Mouse (Mus musculus) regulatory T cell (primary cell): ENCODE results near the gene Ptbp1.

ENCODE experiments used
- in situ Hi-C: fragments of 300-600 bp; cut with MboI, MseI; formaldehyde crosslinking; loops from one replicate; pipeline ENCODE4 v1.15.1; 2025; ENCODE audit warnings: high pct_unique_total_duplicates

Gene Ptbp1

DNA sequence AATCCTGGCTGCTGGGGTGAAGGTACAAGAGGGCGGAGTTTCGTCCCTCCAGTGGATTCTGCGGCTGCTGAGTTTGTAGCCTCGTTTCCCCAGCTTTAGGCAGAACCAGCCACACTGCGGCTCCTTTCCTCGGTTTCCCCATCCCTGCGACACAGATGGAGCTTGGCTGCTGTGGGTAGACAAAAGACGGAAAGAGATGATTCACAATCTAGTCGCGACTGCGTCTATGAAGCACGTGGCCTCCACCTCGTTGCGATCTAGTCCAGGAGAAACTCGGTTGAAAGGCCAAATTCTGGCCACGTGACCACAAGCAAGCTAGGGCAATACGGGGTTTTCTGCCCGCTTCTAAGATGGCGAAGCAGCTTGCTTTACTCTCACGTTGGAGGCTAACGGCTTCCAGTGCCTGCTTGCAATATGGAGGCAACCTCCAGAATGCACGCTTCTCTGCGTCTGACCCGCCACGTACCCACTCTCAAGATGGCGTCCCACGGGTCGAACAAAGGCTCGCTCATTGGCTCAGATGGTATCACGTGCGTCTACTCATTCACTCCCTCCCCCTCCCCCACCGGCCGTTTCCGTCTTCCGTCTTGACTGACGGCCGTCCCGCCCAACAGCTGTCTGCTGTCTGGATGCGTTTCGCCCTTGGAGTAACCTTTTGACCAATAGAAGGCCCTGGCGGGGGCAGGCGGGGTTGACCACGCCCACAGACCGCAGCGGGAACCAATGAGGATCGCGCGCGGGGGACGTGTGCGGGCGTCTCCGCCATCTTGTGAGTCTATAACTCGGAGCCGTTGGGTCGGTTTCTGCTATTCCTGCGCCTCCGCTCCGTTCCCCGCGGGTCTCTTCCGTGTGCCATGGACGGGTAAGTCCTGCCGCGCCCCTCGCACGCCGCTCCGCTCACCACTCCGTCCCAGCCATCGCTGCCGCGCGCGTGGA, at the start of gene Ptbp1:
Gene Ptbp1 (plus strand): TSS at position 568 of the 936 bp plus-strand sequence.
- in situ Hi-C loops: loop anchor here (10.0 kb wide), 1 partner anchor 1321 kb away; the partner anchor contains the start of gene Eef2

DNA sequence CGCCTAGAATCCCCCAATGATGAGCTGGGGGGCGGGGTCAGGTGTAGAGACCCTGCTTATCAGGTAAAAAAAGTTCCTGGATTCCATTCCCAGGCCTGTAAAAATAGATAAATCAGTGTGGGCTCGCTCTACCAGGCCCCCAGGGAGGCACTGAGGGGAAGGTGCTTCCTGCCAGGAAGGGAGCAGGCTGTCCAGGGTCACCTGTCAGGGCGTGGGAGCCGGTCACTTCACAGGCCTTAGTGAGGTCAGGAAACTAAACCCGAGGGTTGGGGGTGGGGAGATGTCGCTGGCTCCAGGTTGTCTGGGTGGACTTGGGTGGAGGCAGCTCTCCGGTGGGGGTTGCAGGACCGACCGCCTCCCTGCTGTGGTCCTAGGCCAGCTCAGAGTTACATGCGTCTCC, 48.6 kb upstream of the Ptbp1 start:
- in situ Hi-C loops: no loop called here

DNA sequence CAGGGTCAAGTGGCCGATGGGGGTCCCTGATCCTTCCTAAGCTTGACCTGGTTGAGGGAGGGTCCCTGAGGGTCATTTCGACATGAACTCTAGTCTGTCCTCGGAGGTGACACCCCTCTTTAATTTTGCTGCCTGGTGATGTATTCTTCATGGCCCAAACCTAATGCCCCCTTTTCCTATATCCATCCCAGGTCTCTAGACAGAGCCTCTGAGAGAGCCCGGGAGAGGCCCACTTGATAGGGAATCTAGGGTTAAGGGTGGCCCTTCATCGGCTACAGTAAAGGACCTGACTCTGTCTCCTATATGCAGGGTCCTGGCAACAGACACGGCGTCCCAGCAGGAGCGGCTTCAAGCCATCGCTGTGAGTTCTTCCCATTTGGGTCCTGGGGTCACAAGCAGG, 47.9 kb upstream of the Ptbp1 start:
- in situ Hi-C loops: no loop called here

DNA sequence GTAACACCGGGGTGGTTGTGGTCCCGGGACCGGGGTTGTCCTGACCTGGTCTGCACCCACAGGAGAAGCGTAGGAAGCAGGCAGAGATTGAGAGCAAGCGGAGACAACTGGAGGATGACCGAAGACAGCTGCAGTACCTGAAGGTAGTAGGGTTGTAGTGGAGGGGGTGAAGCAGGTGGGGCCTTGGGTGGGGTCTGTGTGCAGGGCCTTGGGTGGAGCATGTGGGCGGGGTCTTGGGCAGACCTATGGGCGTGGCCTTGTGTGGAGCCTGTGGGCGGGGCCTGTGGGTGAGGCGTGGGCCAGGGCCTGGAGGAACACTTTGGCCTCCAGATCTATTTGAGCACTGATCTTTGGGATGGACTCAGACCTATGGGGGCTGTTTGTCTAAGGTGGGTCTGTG, 47.3 kb upstream of the Ptbp1 start:
- in situ Hi-C loops: no loop called here

DNA sequence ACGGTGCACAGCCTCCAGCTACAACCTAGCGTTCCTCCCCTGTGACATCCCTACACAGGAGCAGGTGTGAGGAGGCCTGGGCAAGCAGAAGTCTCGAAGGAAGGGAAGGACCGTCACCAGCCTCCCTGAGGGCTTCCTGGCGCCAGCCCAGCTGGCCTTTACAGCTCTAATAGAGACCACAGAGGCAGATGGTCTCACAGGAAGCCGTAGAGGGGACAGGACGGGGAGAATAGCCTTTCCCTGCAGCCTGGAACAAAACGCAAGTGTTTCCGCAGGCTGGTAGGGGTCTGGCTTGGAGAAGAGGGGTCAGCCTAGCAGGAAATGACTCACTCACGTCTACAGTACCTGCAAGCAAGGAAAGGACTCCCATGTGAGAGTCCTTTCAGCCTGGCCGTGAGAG, 46.4 kb upstream of the Ptbp1 start:
- in situ Hi-C loops: no loop called here

DNA sequence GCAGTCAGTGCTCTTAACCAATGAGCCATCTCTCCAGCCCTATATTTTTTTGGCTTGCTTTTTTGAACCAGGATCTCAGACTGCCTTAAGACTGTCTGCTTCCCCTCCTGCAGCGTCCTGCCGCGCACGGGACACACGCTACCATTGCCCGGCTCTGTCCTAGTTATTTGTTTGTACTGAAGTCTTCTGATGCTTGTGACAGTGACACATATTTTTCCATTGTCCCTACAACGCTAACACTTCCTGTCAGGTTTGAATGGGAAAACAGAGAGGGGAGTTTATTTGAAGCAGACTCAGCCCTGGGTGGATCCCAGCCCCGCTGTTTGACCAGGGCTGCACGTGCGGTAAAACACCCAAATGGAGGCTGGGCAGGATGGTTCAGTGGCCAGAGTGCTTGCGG, 45.5 kb upstream of the Ptbp1 start:
- in situ Hi-C loops: no loop called here

DNA sequence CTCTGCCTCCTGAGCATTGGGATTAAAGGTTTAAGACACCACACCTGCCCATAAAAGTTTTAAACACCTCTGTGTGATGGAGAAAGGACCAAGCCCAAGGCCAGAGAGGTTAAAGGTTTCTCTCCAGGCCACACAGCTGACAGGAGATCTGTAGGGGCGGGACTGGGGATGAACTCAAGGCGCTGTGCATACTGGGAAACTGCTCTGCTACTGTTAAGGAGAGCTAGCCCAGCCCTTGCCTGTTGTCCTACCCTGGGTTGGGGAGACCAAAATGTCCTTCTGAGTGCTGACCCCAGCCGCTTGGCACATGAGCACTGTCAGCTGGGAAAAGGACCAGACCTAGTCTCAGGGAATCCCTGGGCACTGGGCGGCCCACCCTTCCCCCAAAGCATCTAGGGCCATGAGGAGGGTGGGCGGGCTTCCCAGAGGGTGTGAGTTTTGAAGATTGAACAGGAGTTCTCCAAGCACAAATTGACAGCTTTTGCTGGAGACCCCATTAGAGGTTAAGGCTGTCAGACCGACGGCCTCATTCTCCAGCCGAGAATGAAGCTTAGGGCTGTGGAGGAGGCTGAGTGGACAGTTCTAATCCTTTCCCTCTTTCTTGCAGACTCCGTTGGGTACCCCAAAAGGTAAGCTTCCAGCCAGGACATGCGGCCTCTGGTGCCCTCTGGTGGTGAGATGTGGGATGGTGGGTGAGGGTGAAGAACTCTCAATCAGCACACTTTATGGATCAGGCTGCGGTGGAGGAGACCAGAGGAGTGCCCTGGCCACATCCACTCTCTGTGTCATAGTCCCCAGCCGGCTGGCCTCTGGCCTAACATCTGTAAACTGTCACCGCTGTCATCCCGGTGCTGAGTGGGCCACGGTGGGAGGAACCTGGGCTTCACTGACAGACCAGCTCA, 42.2 kb upstream of the Ptbp1 start:
- in situ Hi-C loops: no loop called here

DNA sequence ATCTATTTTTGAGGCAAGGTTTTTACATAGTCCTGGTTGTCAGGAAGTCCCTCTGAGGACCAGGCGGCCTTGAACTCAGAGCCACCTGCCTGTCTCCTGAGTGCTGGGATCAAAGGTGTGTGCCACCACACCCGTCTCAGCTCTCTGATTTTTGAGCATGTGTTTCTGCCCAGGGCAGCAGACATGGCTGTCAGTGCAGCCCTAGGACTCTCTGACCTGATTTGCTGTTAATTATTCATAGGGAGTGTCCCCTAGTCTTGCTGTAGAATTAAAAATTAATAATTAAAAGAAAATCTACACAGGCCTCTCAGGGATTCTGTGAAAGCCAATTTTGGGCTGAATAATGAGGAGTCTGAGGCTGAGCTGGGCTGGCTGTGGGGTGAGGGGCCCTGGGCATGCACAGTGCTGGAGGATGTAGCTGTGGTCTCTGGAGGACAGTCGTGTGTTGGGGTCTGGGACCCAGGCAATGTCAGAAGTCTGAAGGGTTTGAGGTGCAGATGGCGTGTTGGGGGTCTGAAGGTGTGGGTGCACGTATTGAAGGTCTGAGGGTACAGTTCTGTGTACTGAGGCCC, 39.9 kb upstream of the Ptbp1 start:
- in situ Hi-C loops: no loop called here

DNA sequence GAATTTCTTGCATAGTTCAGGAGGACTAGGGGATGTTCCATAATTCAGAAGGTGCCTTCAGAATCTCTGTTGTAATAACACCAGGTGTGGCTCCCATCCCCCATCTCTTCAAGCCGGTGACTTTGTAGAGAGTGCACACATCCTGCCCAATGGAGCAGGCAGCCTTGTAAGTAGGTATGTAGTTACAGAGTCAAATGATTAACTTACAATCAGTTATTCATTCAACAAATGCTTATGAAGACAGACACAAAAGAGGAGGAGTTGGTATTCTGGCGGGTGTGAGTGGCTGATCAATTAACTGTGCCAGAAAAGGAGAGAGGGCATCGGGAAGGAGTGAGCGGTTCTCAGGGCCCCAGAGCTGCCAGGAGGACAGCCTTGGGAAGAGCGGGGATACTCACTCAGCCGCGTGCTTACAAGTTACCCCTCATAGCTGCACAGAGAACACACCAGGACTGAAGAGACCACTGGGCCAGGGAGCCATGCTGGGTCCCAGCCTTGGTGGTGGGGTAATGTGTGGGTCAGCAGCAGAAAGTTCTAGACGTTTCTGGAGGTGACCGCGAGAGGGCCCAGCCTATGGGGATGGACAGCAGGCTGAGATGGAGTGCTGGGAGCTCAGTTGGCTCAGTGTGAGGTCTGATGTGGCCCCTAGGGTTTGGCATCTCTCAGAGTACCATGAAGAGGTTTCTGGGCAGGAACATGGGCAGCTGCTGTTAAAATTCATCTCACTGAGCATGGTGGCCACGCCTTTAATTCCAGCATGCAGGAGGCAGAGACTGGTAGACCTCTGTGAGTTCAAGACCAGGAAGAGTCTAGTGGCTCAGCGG, 38.3 kb upstream of the Ptbp1 start:
- in situ Hi-C loops: no loop called here

DNA sequence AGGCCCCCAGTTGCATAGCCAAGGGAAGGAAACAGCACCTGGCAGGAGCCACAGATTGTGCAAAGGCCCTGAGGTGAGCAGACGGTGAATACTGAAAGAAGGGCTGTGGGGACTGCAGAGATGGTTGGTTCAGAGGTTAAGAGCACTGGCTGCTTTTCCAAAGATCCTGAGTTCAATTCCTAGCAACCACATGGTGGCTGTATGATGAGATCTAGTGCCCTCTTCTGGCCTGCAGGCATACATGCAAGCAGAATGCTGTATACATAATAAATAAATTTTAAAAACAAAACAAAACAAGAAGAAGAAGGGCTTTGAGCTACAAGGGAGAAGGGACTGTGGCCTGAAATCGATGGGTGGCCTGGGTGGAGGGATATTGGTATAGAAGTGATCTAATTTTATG, 37.1 kb upstream of the Ptbp1 start:
- in situ Hi-C loops: no loop called here

DNA sequence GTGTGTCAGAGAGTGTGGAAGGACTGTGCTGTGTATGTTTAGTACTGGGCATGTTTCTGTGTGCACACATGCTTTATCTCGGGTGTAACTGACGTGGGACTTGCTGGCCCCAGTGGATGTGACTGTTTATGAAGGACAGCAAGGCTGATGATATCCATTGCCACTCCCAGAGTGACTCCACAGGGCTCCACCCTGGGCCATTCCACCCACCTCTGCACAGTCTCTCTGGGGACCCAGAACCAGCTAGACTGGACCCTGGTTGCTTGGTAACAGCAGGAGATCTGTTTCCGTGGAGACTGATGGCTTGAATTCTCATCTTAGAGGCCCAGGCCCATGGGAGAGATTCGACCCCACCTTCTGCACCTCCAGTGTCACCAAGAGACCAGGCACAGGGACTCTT, 36.0 kb upstream of the Ptbp1 start:
- in situ Hi-C loops: no loop called here

DNA sequence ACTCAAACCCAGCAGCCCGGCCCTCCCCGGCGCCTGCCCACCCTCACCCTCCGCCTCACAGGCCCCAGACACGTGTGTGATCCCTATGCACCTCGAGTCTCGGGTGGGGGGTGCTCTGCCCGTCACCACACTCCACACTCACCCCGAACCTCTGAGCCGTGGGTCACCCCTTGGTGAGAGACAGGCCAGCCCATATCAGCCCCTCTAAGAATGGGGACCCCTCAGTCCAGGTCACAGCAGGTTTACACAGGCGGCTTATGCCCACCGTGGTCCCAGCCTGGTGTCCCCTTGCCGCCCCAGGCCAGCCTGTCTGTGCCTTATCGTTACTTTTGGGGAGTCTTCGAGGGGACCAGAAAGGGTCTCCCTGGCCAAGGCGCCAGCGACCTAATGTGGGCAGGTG, 34.6 kb upstream of the Ptbp1 start:
- in situ Hi-C loops: no loop called here

DNA sequence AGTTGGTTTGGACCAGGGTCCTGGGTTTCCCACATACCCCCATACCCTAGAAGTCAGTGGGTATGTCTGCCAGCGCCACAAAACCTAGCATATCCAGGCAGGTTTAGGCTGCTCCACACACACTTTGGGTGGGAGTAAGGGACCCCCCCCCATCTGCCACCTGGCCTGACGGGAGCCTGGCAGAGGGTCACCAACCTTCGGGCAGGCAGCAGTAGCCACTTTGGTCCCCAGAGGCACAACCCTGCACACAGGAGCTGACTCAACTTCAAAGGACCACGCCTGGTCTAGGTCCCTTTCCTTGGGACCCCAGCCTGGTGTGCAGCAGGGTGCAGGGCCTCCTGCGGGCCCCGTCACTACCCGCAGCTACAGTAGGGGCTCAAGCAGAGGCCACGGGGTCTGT, 34.0 kb upstream of the Ptbp1 start:
- in situ Hi-C loops: no loop called here

DNA sequence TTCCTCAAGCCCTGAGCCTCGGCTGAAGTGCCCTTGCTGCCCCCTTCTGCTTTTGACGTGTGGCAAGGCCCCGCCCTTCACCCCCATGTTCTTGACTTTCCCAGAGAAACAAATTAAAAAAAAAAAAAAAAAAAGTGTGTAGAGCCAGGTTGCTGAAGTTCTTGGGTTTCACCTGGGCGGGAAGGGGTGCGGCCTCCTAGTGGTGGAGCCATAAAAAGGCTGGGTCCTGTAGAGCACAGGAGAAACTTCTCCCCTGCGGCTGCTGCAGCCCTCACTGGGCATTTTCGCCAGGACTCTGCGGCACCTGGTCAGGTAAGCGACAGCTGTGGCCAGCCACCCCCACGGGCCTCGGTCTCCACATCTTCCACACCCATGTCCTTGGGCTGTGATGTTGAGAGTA, 33.4 kb upstream of the Ptbp1 start, which contains the start of gene Misp:
Gene Misp (plus strand): TSS at position 208 of the 400 bp plus-strand sequence.
- in situ Hi-C loops: no loop called here

DNA sequence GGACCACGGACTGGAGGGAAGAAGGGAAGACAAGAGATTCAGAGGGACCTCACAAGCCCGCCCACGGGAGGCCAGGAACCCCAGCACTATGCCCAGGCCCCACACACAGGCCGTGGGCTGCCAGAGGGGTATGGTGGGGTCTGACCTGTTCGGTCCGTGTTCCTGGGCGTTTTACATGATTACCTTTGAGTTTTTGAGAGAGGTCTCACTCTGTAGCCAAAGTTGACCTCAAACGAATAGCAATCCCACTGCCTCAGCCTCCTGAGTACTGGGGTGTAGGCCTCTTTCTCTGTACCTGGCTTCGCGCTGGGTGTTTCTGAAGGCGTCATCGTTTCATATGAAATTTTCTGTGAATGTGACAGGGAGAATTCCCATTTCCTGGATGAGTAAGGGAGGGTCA, 32.5 kb upstream of the Ptbp1 start:
- in situ Hi-C loops: no loop called here

DNA sequence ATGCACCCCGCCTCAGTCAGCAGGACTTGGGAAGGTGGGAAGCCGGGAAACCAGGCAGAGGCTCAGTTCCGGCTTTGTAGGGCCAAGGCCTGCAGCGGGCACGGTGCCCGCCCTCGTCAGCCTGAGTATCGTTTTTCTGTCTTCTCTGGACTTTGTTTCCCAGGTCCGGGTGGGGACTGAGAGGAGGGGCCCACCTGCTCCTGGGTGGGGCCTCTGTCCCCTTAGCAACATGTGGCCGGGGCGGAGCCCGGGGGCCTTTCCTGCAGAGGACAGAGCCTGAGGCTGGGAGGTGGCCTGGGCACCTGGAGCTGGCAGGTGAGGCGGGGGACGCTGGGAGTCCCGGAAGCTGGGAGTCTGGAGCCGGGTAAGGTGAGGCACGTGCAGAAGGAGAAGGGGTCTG, 31.9 kb upstream of the Ptbp1 start:
- in situ Hi-C loops: no loop called here

DNA sequence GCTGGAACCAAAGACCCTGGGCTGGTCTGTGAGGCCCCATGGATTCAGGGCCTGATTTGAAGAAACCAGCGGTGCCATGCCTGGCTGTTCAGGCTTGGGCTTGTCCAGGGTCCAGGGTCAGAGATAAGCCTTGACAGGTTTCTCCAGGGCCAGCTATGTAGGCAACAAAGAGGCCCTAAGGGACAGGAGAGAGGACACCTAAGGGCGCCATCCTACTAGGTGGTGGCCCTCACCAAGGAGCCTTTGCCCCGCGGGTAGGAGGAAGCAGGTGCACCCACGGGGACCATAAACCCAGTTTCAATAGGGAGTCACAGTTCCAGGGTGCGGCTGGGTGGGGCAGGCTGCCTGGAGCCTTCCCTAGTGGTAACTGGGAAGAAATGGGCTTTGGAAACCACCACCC, 31.2 kb upstream of the Ptbp1 start:
- in situ Hi-C loops: no loop called here

DNA sequence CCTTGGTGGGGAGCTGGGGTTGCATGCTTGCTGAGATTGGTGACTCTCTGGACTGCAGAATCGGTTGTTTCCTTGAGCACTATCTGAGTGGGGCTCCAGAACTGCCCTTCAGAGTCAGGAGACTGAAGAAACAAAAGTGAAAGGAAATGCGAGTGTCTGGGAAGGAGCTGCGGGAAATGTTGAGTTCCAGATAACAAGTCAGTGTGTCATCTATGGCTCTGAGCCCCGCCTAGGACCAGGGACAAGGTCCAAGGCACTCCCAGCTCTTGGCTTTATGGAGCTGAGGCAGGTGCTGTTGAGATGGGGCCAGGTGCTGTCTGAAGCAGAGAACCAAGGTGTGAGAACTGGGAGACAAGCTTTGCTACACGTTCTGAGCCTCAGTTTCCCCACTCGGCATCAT, 29.8 kb upstream of the Ptbp1 start:
- in situ Hi-C loops: no loop called here

DNA sequence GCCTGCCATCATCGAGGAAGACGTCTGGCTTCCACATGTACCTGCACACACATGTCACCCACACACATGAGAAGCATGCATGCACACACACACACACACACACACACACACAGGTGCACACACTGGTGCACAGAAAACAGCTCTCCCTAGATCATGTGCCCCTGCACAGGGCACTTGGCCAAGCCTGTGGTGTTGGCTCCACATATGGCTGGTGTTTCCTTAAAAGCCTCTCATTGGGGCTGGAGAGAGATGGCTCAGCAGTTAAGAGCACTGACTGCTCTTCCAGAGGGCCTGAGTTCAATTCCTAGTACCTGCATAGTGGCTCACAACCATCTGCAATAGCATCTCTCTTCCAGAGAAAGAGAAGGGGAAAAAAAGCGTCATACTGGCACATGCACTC, 22.6 kb upstream of the Ptbp1 start:
- in situ Hi-C loops: loop anchor here (5.0 kb wide), 1 partner anchor 91 kb away; the partner anchor contains the start of gene R3hdm4

DNA sequence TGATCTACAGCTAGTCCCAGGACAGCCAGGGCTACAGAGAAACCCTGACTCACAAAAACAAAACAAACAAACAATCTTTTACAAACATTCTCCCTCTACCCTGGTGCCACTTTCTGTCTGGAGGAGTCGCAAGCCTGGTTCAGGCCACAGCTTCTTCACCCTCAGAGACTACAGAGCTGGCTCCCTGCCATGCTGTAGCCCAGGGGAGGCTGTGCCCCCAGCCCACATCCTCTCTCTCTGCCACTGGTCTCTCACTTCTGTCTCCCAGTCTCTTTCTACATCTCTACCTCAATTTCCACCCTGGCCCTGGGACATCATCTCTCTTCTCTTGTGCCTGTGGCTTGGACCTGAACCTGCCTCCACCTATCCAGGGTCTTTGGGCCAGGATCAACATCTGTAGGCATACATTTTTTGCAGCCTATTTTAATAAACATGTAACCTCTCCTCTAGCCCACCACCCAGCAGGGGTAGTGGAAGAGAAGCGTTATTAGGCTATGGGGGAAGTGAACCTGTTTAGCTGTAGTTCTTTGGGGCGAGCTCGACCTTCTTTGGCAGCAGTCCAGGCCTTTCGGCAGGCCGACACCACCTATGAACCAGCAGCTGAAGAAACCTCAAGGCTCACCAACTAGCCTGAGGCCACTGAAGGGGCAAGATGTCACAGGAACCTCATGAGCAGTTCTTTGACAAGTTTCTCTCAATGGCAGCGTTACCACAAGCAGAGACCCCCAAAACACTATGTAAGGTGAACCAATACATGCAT, 22.0 kb upstream of the Ptbp1 start:
- in situ Hi-C loops: loop anchor here (5.0 kb wide), 1 partner anchor 90 kb away; the partner anchor contains the start of gene R3hdm4
